Mouse (Mus musculus): ENCODE data around the gene Slc7a6.
A peak's percentile ranks its signal among the peaks of the same experiment; 100 is the strongest.
"Not testable (repeated sequence)": the region's sequence is repeated elsewhere in the genome, so short reads cannot be mapped to it uniquely, and the experiment has no call there.

Slc7a6 gene

GRCm38 (mm10) chr8:106178428-106178827, 9.8 kb downstream of the Slc7a6 start:
- Histone ChIP-seq H3K27me3 (ENCODE audit: insufficient read depth, low read length) (no peaks in the 10 kb centered on the region), H3K36me3 (ENCODE audit: insufficient read depth, low read length) (peaks cover 7% of the 10 kb centered on the region), H3K4me1 (replicated peaks; ENCODE audit: low read depth, low read length) (no peaks in the 10 kb centered on the region), H3K9me3 (ENCODE audit: low read length) (no peaks in the 10 kb centered on the region), H3K4me3 (replicated peaks; ENCODE audit: low read length) (no peak overlapping the region)
- TF ChIP-seq NANOG (IDR thresholded peaks at IDR 0.05; ENCODE audit: borderline replicate concordance, low read length) (no peak), CTCF (conservative IDR thresholded peaks at IDR 0.05; ENCODE audit: low read length) (no peak), POU5F1 (IDR thresholded peaks at IDR 0.05; ENCODE audit: borderline replicate concordance, low read length) (no peak)

- no peaks in the 10 kb centered on the region for H3K9me3 ChIP-seq (ENCODE audit: low read length)
- H3K27me3 ChIP-seq (ENCODE audit: insufficient read depth, low read length): no peaks in the 10 kb centered on the region
- TF ChIP-seq CTCF (conservative IDR thresholded peaks at IDR 0.05; ENCODE audit: low read length) (no peak), POU5F1 (IDR thresholded peaks at IDR 0.05; ENCODE audit: borderline replicate concordance, low read length) (no peak), NANOG (IDR thresholded peaks at IDR 0.05; ENCODE audit: borderline replicate concordance, low read length) (no peak)
- no peak overlapping the region for H3K4me3 ChIP-seq (replicated peaks; ENCODE audit: low read length)
- no peaks in the 10 kb centered on the region for H3K4me1 ChIP-seq (replicated peaks; ENCODE audit: low read depth, low read length)
- H3K36me3 ChIP-seq (ENCODE audit: insufficient read depth, low read length): peaks cover 23% of the 10 kb centered on the region; the same call in 1 of the 2 replicates
Measured at GRCm38 (mm10) chr8:106185628-106186270, 17.1 kb downstream of the Slc7a6 start.

DNA sequence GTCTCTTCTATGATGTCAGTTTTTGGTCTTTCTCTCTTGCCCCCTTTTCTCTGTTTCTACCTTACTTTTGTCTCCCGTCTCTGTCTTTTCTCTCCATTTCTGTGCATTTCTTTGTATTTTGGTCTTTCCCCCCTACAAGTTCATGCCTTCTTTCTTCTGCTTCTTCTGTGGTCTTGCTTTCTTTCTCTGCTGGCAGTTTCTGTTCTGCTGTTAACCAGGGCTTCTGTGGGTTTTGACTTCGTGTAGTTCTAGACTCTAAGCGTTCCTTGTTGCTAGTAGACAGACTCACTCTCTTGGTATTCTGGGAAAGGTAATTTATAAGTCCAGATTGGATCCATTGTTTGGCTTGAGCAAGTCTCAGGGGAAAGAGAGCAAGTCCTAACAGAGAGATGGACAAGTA, 17.7 kb downstream of the Slc7a6 start:
- TF ChIP-seq NANOG (IDR thresholded peaks at IDR 0.05; ENCODE audit: borderline replicate concordance, low read length) (no peak), CTCF (conservative IDR thresholded peaks at IDR 0.05; ENCODE audit: low read length) (no peak), POU5F1 (IDR thresholded peaks at IDR 0.05; ENCODE audit: borderline replicate concordance, low read length) (no peak)
- Histone ChIP-seq H3K9me3 (ENCODE audit: low read length) (no peaks in the 10 kb centered on the region), H3K27me3 (ENCODE audit: insufficient read depth, low read length) (no peaks in the 10 kb centered on the region), H3K4me3 (replicated peaks; ENCODE audit: low read length) (no peak overlapping the region), H3K4me1 (replicated peaks; ENCODE audit: low read depth, low read length) (no peaks in the 10 kb centered on the region), H3K36me3 (ENCODE audit: insufficient read depth, low read length) (peaks cover 27% of the 10 kb centered on the region)

GRCm38 (mm10) chr8:106189162-106189561, 20.5 kb downstream of the Slc7a6 start:
- H3K36me3 ChIP-seq (ENCODE audit: insufficient read depth, low read length): peaks cover 53% of the 10 kb centered on the region
- no peaks in the 10 kb centered on the region for H3K27me3 ChIP-seq (ENCODE audit: insufficient read depth, low read length)
- H3K9me3 ChIP-seq (ENCODE audit: low read length): no peaks in the 10 kb centered on the region
- H3K4me1 ChIP-seq (replicated peaks; ENCODE audit: low read depth, low read length): no peaks in the 10 kb centered on the region
- TF ChIP-seq POU5F1 (IDR thresholded peaks at IDR 0.05; ENCODE audit: borderline replicate concordance, low read length) (no peak), CTCF (conservative IDR thresholded peaks at IDR 0.05; ENCODE audit: low read length) (no peak), NANOG (IDR thresholded peaks at IDR 0.05; ENCODE audit: borderline replicate concordance, low read length) (no peak)
- no peak overlapping the region for H3K4me3 ChIP-seq (replicated peaks; ENCODE audit: low read length)

DNA sequence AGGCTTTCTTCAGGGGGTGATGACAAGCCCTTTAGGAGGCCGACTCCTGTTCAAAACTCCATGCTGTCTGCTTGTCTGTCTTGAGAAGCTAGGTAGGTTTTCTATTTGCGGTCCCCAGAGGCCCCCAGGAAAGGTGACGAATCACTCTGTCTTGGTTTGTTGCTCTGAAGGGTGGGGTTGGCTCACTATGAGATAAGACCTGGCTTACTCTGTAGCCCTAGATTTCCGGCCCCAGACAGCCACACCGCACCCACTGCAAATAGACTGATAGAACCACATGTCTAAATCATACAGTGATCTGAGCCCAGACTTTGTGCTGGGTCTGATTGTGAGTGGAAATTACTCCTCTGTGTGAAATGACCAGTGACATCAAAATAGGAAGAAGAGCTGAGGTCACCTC, 23.0 kb downstream of the Slc7a6 start:
- TF ChIP-seq NANOG (IDR thresholded peaks at IDR 0.05; ENCODE audit: borderline replicate concordance, low read length) (no peak), CTCF (conservative IDR thresholded peaks at IDR 0.05; ENCODE audit: low read length) (no peak), POU5F1 (IDR thresholded peaks at IDR 0.05; ENCODE audit: borderline replicate concordance, low read length) (no peak)
- no peak overlapping the region for H3K4me3 ChIP-seq (replicated peaks; ENCODE audit: low read length)
- H3K9me3 ChIP-seq (ENCODE audit: low read length): no peaks in the 10 kb centered on the region
- H3K27me3 ChIP-seq (ENCODE audit: insufficient read depth, low read length): no peaks in the 10 kb centered on the region
- H3K4me1 ChIP-seq (replicated peaks; ENCODE audit: low read depth, low read length): no peaks in the 10 kb centered on the region
- peaks cover 70% of the 10 kb centered on the region for H3K36me3 ChIP-seq (ENCODE audit: insufficient read depth, low read length)

GRCm38 (mm10) chr8:106193162-106193561, 24.5 kb downstream of the Slc7a6 start:
- no peaks in the 10 kb centered on the region for H3K9me3 ChIP-seq (ENCODE audit: low read length)
- H3K27me3 ChIP-seq (ENCODE audit: insufficient read depth, low read length): no peaks in the 10 kb centered on the region
- H3K4me3 ChIP-seq (replicated peaks; ENCODE audit: low read length): no peak overlapping the region
- H3K4me1 ChIP-seq (replicated peaks; ENCODE audit: low read depth, low read length): no peaks in the 10 kb centered on the region
- H3K36me3 ChIP-seq (ENCODE audit: insufficient read depth, low read length): peaks cover 80% of the 10 kb centered on the region
- TF ChIP-seq CTCF (conservative IDR thresholded peaks at IDR 0.05; ENCODE audit: low read length): no peak
- no peak for TF ChIP-seq NANOG (IDR thresholded peaks at IDR 0.05; ENCODE audit: borderline replicate concordance, low read length)
- no peak for TF ChIP-seq POU5F1 (IDR thresholded peaks at IDR 0.05; ENCODE audit: borderline replicate concordance, low read length)

DNA sequence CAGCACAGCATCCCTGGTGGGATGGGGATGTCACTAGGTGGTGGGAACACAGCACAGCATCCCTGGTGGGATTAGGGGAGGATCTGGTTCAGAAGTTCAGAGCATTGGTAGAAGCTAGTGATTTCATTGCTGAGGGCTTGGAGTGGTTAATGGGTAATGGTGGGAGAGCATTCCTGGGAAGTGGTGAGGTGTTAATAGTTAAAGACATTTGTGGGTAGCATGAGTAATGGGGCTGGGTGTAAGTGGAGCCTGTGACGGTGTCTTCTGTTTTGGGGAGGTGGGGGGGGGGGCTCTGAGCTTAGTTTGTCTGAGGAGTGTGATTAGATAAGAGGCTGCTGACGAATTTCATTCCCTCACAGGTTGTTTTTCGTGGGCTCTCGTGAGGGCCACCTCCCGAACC, 25.4 kb downstream of the Slc7a6 start:
- no peak overlapping the region for H3K4me3 ChIP-seq (replicated peaks; ENCODE audit: low read length)
- no peaks in the 10 kb centered on the region for H3K27me3 ChIP-seq (ENCODE audit: insufficient read depth, low read length)
- peaks cover 87% of the 10 kb centered on the region for H3K36me3 ChIP-seq (ENCODE audit: insufficient read depth, low read length)
- no peak for TF ChIP-seq POU5F1 (IDR thresholded peaks at IDR 0.05; ENCODE audit: borderline replicate concordance, low read length)
- no peak for TF ChIP-seq CTCF (conservative IDR thresholded peaks at IDR 0.05; ENCODE audit: low read length)
- TF ChIP-seq NANOG (IDR thresholded peaks at IDR 0.05; ENCODE audit: borderline replicate concordance, low read length): no peak
- no peaks in the 10 kb centered on the region for H3K9me3 ChIP-seq (ENCODE audit: low read length)
- H3K4me1 ChIP-seq (replicated peaks; ENCODE audit: low read depth, low read length): peaks cover 4% of the 10 kb centered on the region

- peaks cover 13% of the 10 kb centered on the region for H3K4me1 ChIP-seq (replicated peaks; ENCODE audit: low read depth, low read length)
- TF ChIP-seq POU5F1 (IDR thresholded peaks at IDR 0.05; ENCODE audit: borderline replicate concordance, low read length): no peak
- TF ChIP-seq CTCF (conservative IDR thresholded peaks at IDR 0.05; ENCODE audit: low read length): peak; percentile 57
- H3K27me3 ChIP-seq (ENCODE audit: insufficient read depth, low read length): no peaks in the 10 kb centered on the region
- H3K4me3 ChIP-seq (replicated peaks; ENCODE audit: low read length): no peak overlapping the region
- peaks cover 96% of the 10 kb centered on the region for H3K36me3 ChIP-seq (ENCODE audit: insufficient read depth, low read length)
- H3K9me3 ChIP-seq (ENCODE audit: low read length): no peaks in the 10 kb centered on the region
Measured at GRCm38 (mm10) chr8:106198741-106199140, 30.1 kb downstream of the Slc7a6 start.

- H3K27me3 ChIP-seq (ENCODE audit: insufficient read depth, low read length); H3K4me3 ChIP-seq (replicated peaks; ENCODE audit: low read length); H3K9me3 ChIP-seq (ENCODE audit: low read length): not testable (repeated sequence)
- H3K36me3 ChIP-seq (ENCODE audit: insufficient read depth, low read length): peaks cover 97% of the 10 kb centered on the region
- H3K4me1 ChIP-seq (replicated peaks; ENCODE audit: low read depth, low read length): peaks cover 13% of the 10 kb centered on the region
Measured at GRCm38 (mm10) chr8:106199596-106199995, 30.9 kb downstream of the Slc7a6 start.
